Mouse (Mus musculus) limb, embryonic 13.5 days (tissue): ENCODE measurements around the gene Tmem217. TPM values are rescaled to one million over a fixed set of nuclear protein-coding genes. Genes with fewer than 3 reads are reported as not detected.

ENCODE experiments used
- ATAC-seq: fragments of 200-750 bp; cut with Nextera tagmentation; 2 replicates; pipeline ENCODE4 v1.8.0; 2017; ENCODE audit warnings: low read depth, moderate number of reproducible peaks, moderate TSS enrichment; ENCODE audit not compliant: low FRiP score
- H3K27ac ChIP-seq: fragments of 300-500 bp; sonication (generic); 2 replicates; pipeline ENCODE4 v1.5.1; 2015; ENCODE audit warnings: inconsistent platforms, mild to moderate bottlenecking, moderate library complexity
- H3K27me3 ChIP-seq: fragments of 300-500 bp; sonication (generic); 2 replicates; pipeline ENCODE4 v1.6.1; 2015; ENCODE audit warnings: mild to moderate bottlenecking, inconsistent platforms
- H3K36me3 ChIP-seq: fragments of 300-500 bp; sonication (generic); 2 replicates; pipeline ENCODE4 v1.6.1; 2015; ENCODE audit warnings: inconsistent platforms, mild to moderate bottlenecking, moderate library complexity
- H3K4me1 ChIP-seq: fragments of 300-500 bp; sonication (generic); 2 replicates; pipeline ENCODE4 v1.6.1; 2015; ENCODE audit warnings: inconsistent platforms
- H3K4me2 ChIP-seq: fragments of 300-500 bp; sonication (generic); replicated peaks from 2 replicates; pipeline ENCODE4 v1.6.1; 2015; ENCODE audit warnings: inconsistent platforms, mild to moderate bottlenecking, moderate library complexity
- H3K4me3 ChIP-seq: fragments of 300-500 bp; sonication (generic); 2 replicates; pipeline ENCODE4 v1.5.1; 2015; ENCODE audit warnings: moderate library complexity, mild to moderate bottlenecking, inconsistent platforms
- H3K9ac ChIP-seq: fragments of 300-500 bp; sonication (generic); 2 replicates; pipeline ENCODE4 v1.6.1; 2015; ENCODE audit warnings: mild to moderate bottlenecking, inconsistent platforms
- H3K9me3 ChIP-seq: fragments of 300-500 bp; sonication (generic); 2 replicates; pipeline ENCODE4 v1.6.1; 2016; ENCODE audit warnings: inconsistent platforms
- WGBS: fragments of 180-500 bp; shearing (Covaris S2); methylation state at CpG from one replicate; pipeline ENCODE4 v1.1.7; 2015; 5-methylcytosine and 5-hydroxymethylcytosine counted together
- polyA plus RNA-seq: library from polyadenylated mRNA; unstranded; fragments of >200 nt; fragmentation: Nextera tagmentation; extraction: Ambion mirVana; gene quantifications from 2 replicates; pipeline ENCODE4 v1.2.1, GENCODE M21; 2015

Gene Tmem217
- polyA plus RNA-seq, 1 experiment from 2014 or later = 1.2 TPM

DNA sequence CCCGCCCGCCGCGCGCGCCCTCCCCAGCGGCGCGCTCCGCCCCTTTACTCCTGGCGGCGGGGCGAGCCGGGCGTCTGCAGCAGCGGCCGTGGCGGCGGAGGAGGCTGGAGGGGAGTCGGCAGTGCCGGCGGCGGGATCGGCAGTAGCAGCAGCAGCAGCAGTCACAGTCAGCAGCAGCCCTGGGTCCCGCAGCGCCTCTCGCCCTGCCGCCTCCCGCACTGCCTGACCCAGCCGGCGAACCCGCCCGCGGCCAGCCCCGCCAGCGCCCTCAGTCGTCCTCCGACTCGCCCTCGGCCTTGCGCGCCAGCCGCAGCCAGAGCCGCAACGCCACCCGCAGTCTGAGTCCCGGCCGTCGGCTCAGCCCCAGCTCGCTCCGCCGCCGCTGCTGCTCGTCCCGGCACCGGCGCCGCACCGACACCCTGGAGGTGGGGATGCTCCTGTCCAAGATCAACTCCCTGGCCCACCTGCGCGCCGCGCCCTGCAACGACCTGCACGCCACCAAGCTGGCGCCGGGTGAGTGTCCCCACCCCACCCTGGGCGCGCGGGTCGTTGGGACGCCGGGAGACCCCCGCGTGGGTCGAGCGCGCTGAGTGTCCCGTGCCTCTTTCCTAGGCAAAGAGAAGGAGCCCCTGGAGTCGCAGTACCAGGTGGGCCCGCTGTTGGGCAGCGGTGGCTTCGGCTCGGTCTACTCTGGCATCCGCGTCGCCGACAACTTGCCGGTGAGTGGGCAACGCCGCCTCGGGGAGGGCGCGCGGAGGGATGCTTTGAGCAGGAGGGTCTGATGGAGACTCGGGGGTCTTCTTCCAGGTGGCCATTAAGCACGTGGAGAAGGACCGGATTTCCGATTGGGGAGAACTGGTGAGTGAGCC is 61.2 kb downstream of the Tmem217 start, which contains the start of gene Pim1:
TSS of gene Pim1 (plus strand) at position 41 of the 869 bp plus-strand sequence.
- Histone ChIP-seq H3K4me3 (peak within 1 kb of the TSS; percentile 78), H3K4me2 (peak within 1 kb of the TSS; percentile 93), H3K4me1 (peaks cover 26% of the 10 kb centered on the region), H3K9me3 (no peaks in the 10 kb centered on the region), H3K27me3 (no peaks in the 10 kb centered on the region), H3K27ac (peak within 1 kb of the TSS; percentile 96), H3K9ac (peak within 1 kb of the TSS; percentile 93), H3K36me3 (peaks cover 18% of the 10 kb centered on the region)
- 0% methylated on average over 95 of the region's 99 CpGs for WGBS
- peak; percentile 0 for ATAC-seq

- WGBS = under 1% methylated on average over 62 of the region's 68 CpGs
- H3K9me3 ChIP-seq = no peaks in the 10 kb centered on the region
- peak; percentile 92 for ATAC-seq
- no peaks in the 10 kb centered on the region for H3K27me3 ChIP-seq
- H3K9ac ChIP-seq = peak overlapping the region; percentile 93
- H3K4me1 ChIP-seq = peaks cover 26% of the 10 kb centered on the region
- H3K27ac ChIP-seq = peak overlapping the region; percentile 96
- peak overlapping the region; percentile 78 for H3K4me3 ChIP-seq
- H3K36me3 ChIP-seq = peaks cover 18% of the 10 kb centered on the region
- H3K4me2 ChIP-seq = peak overlapping the region; percentile 82
Measured at GRCm38 (mm10) chr17:29489971-29490712, 62.0 kb downstream of the Tmem217 start.

DNA sequence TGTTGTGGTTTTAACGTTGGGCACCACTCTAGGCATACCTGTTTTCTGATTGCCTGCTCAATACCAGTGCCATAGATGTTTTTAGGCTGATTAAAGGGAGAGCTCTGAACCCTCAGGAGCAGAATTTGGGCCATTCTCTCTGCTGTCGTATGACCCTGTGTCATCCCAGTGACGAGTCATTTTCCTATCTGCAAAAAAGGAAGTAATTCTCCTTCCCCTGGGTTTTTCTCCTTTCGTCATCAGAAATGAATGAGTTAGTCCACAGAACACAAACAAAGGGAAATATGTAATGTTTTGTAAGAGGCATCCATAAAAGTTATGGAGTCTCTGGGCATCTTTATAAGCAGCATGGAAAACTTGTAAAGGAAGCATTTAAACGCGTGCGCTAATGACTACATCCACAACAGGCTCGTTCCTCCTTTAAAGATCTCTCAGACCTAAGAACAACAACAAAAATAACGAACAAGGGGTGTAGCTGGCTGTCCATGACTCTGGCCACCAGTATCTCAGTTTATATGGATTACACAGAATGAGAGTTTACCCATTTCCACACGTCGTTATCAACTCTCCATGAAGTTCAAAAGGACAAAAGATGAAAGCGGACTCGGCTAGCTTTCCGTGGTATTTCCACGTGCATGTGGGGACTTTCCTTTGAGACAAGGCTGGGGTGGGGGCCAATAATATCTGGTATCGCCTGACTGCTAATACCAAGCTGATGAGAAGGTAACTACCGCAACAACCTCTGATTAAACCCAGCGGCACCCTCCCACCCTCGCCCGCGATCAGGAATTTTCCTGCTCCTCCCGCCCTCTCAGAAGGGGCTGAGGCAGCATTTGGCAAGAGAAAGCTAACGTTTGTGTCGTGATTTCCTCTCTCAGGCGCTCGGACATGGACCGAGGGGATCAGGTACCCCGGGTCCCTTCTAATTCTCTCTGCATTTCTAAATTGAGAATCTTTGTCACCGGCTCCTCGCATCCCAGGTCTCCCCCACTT is 62.9 kb downstream of the Tmem217 start:
- ATAC-seq = no peak
- Histone ChIP-seq H3K27ac (peak overlapping the region; percentile 96), H3K9me3 (no peaks in the 10 kb centered on the region), H3K9ac (peak overlapping the region; percentile 82), H3K36me3 (peaks cover 11% of the 10 kb centered on the region), H3K27me3 (no peaks in the 10 kb centered on the region), H3K4me3 (peak overlapping the region; percentile 78), H3K4me2 (peak overlapping the region; percentile 82), H3K4me1 (peaks cover 24% of the 10 kb centered on the region)
- 4% methylated on average over 30 of the region's 30 CpGs for WGBS

- Histone ChIP-seq H3K4me1 (peaks cover 20% of the 10 kb centered on the region), H3K4me2 (peak overlapping the region; percentile 82; the same call in 1 of the 2 replicates), H3K9me3 (no peaks in the 10 kb centered on the region), H3K4me3 (no peak overlapping the region), H3K36me3 (peaks cover 2% of the 10 kb centered on the region), H3K9ac (0 out of 2 replicates have a peak overlapping the region, but pooled peaks have one; percentile 82), H3K27ac (peak overlapping the region; percentile 96), H3K27me3 (no peaks in the 10 kb centered on the region)
- 79% methylated on average over 8 of the region's 8 CpGs for WGBS
- ATAC-seq = no peak
Measured at GRCm38 (mm10) chr17:29488257-29488977, 63.8 kb downstream of the Tmem217 start.

- Histone ChIP-seq H3K27ac (no peak overlapping the region), H3K27me3 (no peaks in the 10 kb centered on the region), H3K9me3 (0 out of 2 replicates have a peak, but pooled peaks cover 8% of the 10 kb centered on the region), H3K36me3 (no peaks in the 10 kb centered on the region), H3K4me2 (no peak overlapping the region), H3K4me1 (peaks cover 14% of the 10 kb centered on the region), H3K4me3 (no peak overlapping the region), H3K9ac (no peak overlapping the region)
- 76% methylated on average over 3 of the region's 3 CpGs for WGBS
- no peak for ATAC-seq
Measured at GRCm38 (mm10) chr17:29485336-29486233, 66.6 kb downstream of the Tmem217 start.

DNA sequence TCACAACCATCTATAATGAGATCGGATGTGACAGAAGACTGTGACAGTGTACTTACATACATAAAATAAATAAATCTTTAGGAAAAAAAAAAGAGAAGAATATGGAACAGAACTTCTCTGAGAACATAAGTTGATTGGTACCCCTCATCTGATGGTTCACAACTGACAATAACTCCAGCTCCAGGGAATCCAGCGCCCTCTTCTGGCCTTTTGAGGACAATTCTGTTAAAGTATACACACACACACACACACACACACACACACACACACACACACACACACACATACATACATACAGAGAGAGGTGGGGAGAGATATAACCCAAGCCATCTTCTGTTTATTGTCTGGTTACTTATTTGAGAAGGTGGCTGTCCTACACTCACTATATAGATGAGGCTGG is 67.8 kb downstream of the Tmem217 start:
- whole genome bisulfite sequencing = 93% methylated on average over 2 of the region's 2 CpGs
- Histone ChIP-seq H3K4me1 (peaks cover 12% of the 10 kb centered on the region), H3K9ac (no peak overlapping the region), H3K27me3 (no peaks in the 10 kb centered on the region), H3K36me3 (no peaks in the 10 kb centered on the region), H3K4me3 (no peak overlapping the region), H3K9me3 (0 out of 2 replicates have a peak, but pooled peaks cover 8% of the 10 kb centered on the region), H3K4me2 (no peak overlapping the region), H3K27ac (no peak overlapping the region)
- no peak for ATAC-seq

- ATAC-seq = no peak
- no peak overlapping the region for H3K9ac ChIP-seq
- H3K4me3 ChIP-seq = no peak overlapping the region
- no peaks in the 10 kb centered on the region for H3K27me3 ChIP-seq
- peaks cover under 1% of the 10 kb centered on the region; the same call in 1 of the 2 replicates for H3K4me1 ChIP-seq
- no peak overlapping the region for H3K27ac ChIP-seq
- no peaks in the 10 kb centered on the region for H3K36me3 ChIP-seq
- 97% methylated on average over 2 of the region's 2 CpGs for WGBS
- H3K4me2 ChIP-seq = no peak overlapping the region
- H3K9me3 ChIP-seq = 0 out of 2 replicates have a peak, but pooled peaks cover 8% of the 10 kb centered on the region
Measured at GRCm38 (mm10) chr17:29483282-29483681, 68.9 kb downstream of the Tmem217 start.

- Histone ChIP-seq H3K4me3 (no peak overlapping the region), H3K27ac (no peak overlapping the region), H3K9ac (no peak overlapping the region), H3K4me2 (no peak overlapping the region), H3K9me3 (0 out of 2 replicates have a peak, but pooled peaks cover 8% of the 10 kb centered on the region), H3K36me3 (no peaks in the 10 kb centered on the region), H3K4me1 (no peaks in the 10 kb centered on the region), H3K27me3 (no peaks in the 10 kb centered on the region)
- 93% methylated on average over 7 of the region's 7 CpGs for WGBS
- no peak for ATAC-seq
Measured at GRCm38 (mm10) chr17:29482632-29483031, 69.6 kb downstream of the Tmem217 start.

GRCm38 (mm10) chr17:29480256-29480655 is 71.9 kb downstream of the Tmem217 start:
- H3K4me3 ChIP-seq = no peak overlapping the region
- no peak overlapping the region for H3K27ac ChIP-seq
- no peaks in the 10 kb centered on the region for H3K27me3 ChIP-seq
- no peak overlapping the region for H3K4me2 ChIP-seq
- no peaks in the 10 kb centered on the region for H3K4me1 ChIP-seq
- WGBS = 84% methylated on average over 2 of the region's 2 CpGs
- H3K36me3 ChIP-seq = no peaks in the 10 kb centered on the region
- ATAC-seq = no peak
- no peak overlapping the region for H3K9ac ChIP-seq
- H3K9me3 ChIP-seq = 0 out of 2 replicates have a peak, but pooled peaks cover 8% of the 10 kb centered on the region

DNA sequence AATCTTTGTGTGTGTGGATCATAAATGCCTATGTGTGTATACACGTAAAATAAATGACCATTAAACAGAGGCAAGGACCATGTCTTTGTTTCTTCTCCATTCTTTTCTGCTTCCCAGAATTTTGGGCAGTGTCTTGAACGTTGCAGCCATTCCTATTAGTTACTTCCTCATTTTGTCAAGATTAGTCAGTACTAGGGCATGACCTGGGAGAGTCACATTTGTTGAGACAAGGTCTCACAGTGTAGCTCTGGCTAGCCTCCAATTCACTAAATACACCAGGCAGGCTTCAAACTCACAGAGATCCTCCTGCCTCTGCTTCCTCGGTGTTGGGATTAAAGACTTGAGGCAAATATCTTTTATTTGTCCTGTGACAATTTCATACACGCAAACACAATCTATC is 73.9 kb downstream of the Tmem217 start:
- Histone ChIP-seq H3K9ac (no peak overlapping the region), H3K4me3 (no peak overlapping the region), H3K4me2 (no peak overlapping the region), H3K4me1 (no peaks in the 10 kb centered on the region), H3K9me3 (0 out of 2 replicates have a peak, but pooled peaks cover 8% of the 10 kb centered on the region), H3K27me3 (no peaks in the 10 kb centered on the region), H3K36me3 (no peaks in the 10 kb centered on the region), H3K27ac (no peak overlapping the region)
- no peak for ATAC-seq
- WGBS = 86% methylated on average over 4 of the region's 4 CpGs
